Mouse (Mus musculus) midbrain, embryonic 11.5 days (tissue): ENCODE measurements at regions not wholly inside any gene's neighbourhood (a gene's known extent, or its start where the extent isn't known, plus 50 kb on each side); places are given as distances from the start of the nearest gene placed in this dataset.

Experiments used
- ATAC-seq: fragments of 200-750 bp; cut with Nextera tagmentation; 2 replicates; pipeline ENCODE4 v1.8.0; 2017; ENCODE audit warnings: moderate TSS enrichment, moderate library complexity; ENCODE audit not compliant: low FRiP score
- DNase-seq: peaks from one replicate; pipeline ENCODE4 v3.0.0; 2015; ENCODE audit warnings: low spot score; ENCODE audit errors: missing footprints
- H3K27ac ChIP-seq: fragments of 300-500 bp; sonication (generic); 2 replicates; pipeline ENCODE4 v1.5.1; 2014; ENCODE audit warnings: low read depth, low read length
- H3K27me3 ChIP-seq: fragments of 300-500 bp; sonication (generic); 2 replicates; pipeline ENCODE4 v1.6.1; 2014; ENCODE audit warnings: mild to moderate bottlenecking, low read length, moderate library complexity, mixed read lengths; ENCODE audit not compliant: control insufficient read depth, insufficient read depth
- H3K36me3 ChIP-seq: fragments of 300-500 bp; sonication (generic); 2 replicates; pipeline ENCODE4 v1.6.1; 2014; ENCODE audit warnings: mild to moderate bottlenecking, low read length, moderate library complexity, mixed read lengths; ENCODE audit not compliant: control insufficient read depth, insufficient read depth
- H3K4me1 ChIP-seq: fragments of 300-500 bp; sonication (generic); 2 replicates; pipeline ENCODE4 v1.6.1; 2014; ENCODE audit warnings: low read length; ENCODE audit not compliant: control insufficient read depth, insufficient read depth
- H3K4me2 ChIP-seq: fragments of 300-500 bp; sonication (generic); 2 replicates; pipeline ENCODE4 v1.6.1; 2014; ENCODE audit warnings: mild to moderate bottlenecking, moderate library complexity
- H3K4me3 ChIP-seq: fragments of 300-500 bp; sonication (generic); 2 replicates; pipeline ENCODE4 v1.5.1; 2014; ENCODE audit warnings: low read depth, low read length
- H3K9ac ChIP-seq: fragments of 300-500 bp; sonication (generic); 2 replicates; pipeline ENCODE4 v1.6.1; 2014; ENCODE audit warnings: low read length
- H3K9me3 ChIP-seq: fragments of 300-500 bp; sonication (generic); 2 replicates; pipeline ENCODE4 v1.6.1; 2016; ENCODE audit warnings: low read length; ENCODE audit not compliant: control insufficient read depth
- WGBS: fragments of 180-500 bp; shearing (Covaris S2); extraction: QIAGEN DNeasy Blood & Tissue Kit; methylation state at CpG from one replicate; pipeline ENCODE4 v1.1.7; 2014; 5-methylcytosine and 5-hydroxymethylcytosine counted together

DNA sequence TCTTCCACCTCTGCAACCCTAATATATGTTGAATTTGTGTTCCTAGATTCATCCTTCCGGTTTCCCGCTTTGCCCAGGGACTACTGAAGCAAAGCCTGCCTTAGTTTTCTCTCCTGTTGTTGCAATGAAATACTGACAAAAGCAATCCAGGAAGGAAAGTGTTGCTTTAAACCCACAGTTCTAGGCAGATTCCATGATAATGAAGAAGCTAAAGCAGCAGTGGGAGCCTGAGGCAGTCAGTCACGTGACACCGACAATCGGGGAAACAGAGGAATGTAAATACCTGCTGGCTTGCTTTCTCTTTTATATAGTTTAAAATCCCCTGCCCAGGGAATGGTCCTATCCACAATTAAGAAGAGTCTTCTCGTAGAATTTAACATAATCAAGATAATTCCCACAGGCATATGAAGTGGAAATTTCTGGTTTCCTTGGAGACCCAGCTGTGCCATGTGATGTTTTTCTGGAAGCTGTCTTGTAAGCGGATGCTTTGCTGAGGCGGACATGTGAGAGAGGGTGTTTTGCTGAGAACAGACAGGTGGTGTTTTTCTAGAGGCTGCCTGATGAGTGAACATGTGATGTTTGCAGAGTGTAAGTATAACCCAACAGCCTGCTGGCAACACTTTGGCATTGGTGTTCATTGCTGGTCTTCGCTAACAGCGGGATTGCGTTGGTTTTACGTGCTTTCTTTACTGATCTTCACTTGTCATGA, 398.0 kb downstream of the Prim2 start:
- Histone ChIP-seq H3K27ac (no peak overlapping the region), H3K4me2 (no peak overlapping the region)
- 0 out of 2 replicates have a peak, but pooled peaks have one; percentile 40 for ATAC-seq

GRCm38 (mm10) chr1:33269162-33269561, 400.4 kb downstream of the Prim2 start:
- Histone ChIP-seq H3K27me3 (no peaks in the 10 kb centered on the region), H3K9ac (no peak overlapping the region), H3K27ac (no peak overlapping the region), H3K36me3 (no peaks in the 10 kb centered on the region), H3K9me3 (no peaks in the 10 kb centered on the region), H3K4me2 (no peak overlapping the region), H3K4me3 (no peak overlapping the region), H3K4me1 (no peaks in the 10 kb centered on the region)
- DNase-seq (no peak), ATAC-seq (no peak)
- WGBS, result 76% methylated on average over 4 of the region's 4 CpGs

More for the DNA sequence above, 398.0 kb downstream of the Prim2 start:
- Histone ChIP-seq H3K4me1 (no peaks in the 10 kb centered on the region), H3K27me3 (no peaks in the 10 kb centered on the region), H3K4me3 (no peak overlapping the region), H3K9me3 (no peaks in the 10 kb centered on the region), H3K36me3 (no peaks in the 10 kb centered on the region), H3K9ac (no peak overlapping the region)
- DNase-seq, result no peak
- 64% methylated on average over 12 of the region's 12 CpGs for WGBS

- no peak overlapping the region for H3K9ac ChIP-seq
- no peaks in the 10 kb centered on the region for H3K27me3 ChIP-seq
- no peak for DNase-seq
- no peaks in the 10 kb centered on the region for H3K9me3 ChIP-seq
- H3K27ac ChIP-seq, result no peak overlapping the region
- 89% methylated on average over 5 of the region's 5 CpGs for WGBS
- H3K4me2 ChIP-seq, result no peak overlapping the region
- H3K4me3 ChIP-seq, result no peak overlapping the region
- H3K4me1 ChIP-seq, result no peaks in the 10 kb centered on the region
- no peak for ATAC-seq
- H3K36me3 ChIP-seq, result no peaks in the 10 kb centered on the region
Observed at GRCm38 (mm10) chr1:33265731-33266415, 403.7 kb downstream of the Prim2 start.

DNA sequence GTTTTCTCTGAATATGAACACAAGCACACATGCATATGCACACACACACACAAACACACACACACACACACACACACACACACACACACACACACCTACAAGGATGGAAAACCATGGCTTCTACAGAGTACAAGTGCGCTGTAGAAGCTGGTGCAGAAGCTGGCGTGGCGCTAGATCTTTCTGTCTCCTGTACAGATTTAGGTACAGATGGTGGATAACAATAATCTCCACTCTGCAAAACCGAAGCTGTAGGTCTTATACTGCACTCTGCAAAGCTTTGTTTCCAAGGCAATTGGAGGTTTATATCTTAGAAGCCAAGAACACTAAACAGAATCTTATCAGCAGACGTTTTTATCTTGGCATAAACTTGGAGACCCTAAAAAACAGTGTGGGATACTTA, 420.1 kb downstream of the Prim2 start:
- Histone ChIP-seq H3K27ac (no peak overlapping the region), H3K9me3 (no peaks in the 10 kb centered on the region), H3K27me3 (no peaks in the 10 kb centered on the region), H3K4me1 (no peaks in the 10 kb centered on the region), H3K36me3 (no peaks in the 10 kb centered on the region), H3K4me2 (no peak overlapping the region), H3K4me3 (no peak overlapping the region), H3K9ac (no peak overlapping the region)
- no peak for DNase-seq
- ATAC-seq, result no peak
- 88% methylated on average over 5 of the region's 5 CpGs for WGBS

DNA sequence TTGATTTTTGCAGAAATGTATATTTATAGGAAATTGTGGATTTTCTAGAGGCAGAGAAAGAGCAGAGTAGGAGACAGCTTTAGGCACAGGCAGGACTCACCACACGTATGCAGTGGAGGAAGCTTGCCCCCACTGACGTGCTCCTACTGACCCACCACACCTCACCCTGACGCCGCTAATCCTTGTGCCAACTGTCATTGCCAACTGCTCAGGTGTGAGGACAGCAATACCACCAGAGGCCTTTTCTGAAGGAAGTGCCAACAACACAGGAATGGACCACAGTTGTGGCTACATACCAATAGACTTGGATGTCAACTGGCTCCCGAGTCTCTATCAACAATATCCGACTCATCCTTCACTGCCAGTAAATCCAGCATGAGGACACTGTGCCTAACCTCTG, 422.5 kb downstream of the Prim2 start:
- no peak for DNase-seq
- Histone ChIP-seq H3K9me3 (no peaks in the 10 kb centered on the region), H3K4me1 (no peaks in the 10 kb centered on the region), H3K4me2 (no peak overlapping the region), H3K4me3 (no peak overlapping the region), H3K9ac (no peak overlapping the region), H3K36me3 (no peaks in the 10 kb centered on the region), H3K27ac (no peak overlapping the region), H3K27me3 (no peaks in the 10 kb centered on the region)
- WGBS, result 94% methylated on average over 6 of the region's 6 CpGs
- ATAC-seq, result no peak

GRCm38 (mm10) chr1:33245186-33245585, 424.4 kb downstream of the Prim2 start:
- H3K9ac ChIP-seq, result no peak overlapping the region
- no peak for ATAC-seq
- H3K36me3 ChIP-seq, result no peaks in the 10 kb centered on the region
- no peaks in the 10 kb centered on the region for H3K4me1 ChIP-seq
- no peaks in the 10 kb centered on the region for H3K27me3 ChIP-seq
- no peak overlapping the region for H3K27ac ChIP-seq
- no peak overlapping the region for H3K4me2 ChIP-seq
- no peak for DNase-seq
- no peaks in the 10 kb centered on the region for H3K9me3 ChIP-seq
- WGBS, result 81% methylated on average over 4 of the region's 4 CpGs
- H3K4me3 ChIP-seq, result no peak overlapping the region

DNA sequence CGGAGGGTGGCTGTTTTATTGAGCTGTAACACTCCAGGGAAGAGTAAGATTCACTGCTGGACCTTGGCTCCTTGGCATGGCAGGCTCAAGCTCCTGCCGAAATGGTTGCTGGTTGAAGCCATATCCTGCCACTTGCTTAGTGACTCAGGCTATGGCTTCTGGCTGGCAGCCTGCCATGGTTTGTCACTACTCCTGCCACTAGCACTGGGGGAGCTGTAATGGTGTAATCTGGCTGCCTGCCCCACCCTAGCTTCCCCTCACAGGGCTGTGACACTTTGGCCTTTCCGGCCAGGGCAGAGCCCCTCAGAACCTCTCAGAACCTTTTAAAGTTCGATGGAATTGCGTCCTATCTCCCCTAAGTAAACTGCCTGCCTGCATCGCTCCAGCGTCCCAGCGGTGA, 424.9 kb downstream of the Prim2 start:
- no peak overlapping the region for H3K27ac ChIP-seq
- no peaks in the 10 kb centered on the region for H3K9me3 ChIP-seq
- ATAC-seq (no peak), DNase-seq (peak; percentile 57)
- WGBS, result 89% methylated on average over 8 of the region's 8 CpGs
- H3K9ac ChIP-seq, result no peak overlapping the region
- H3K36me3 ChIP-seq, result no peaks in the 10 kb centered on the region
- H3K4me2 ChIP-seq, result no peak overlapping the region
- H3K4me3 ChIP-seq, result no peak overlapping the region
- H3K4me1 ChIP-seq, result no peaks in the 10 kb centered on the region
- no peaks in the 10 kb centered on the region for H3K27me3 ChIP-seq

- H3K4me2 ChIP-seq, result no peak overlapping the region
- no peaks in the 10 kb centered on the region for H3K9me3 ChIP-seq
- H3K27ac ChIP-seq, result no peak overlapping the region
- no peaks in the 10 kb centered on the region for H3K27me3 ChIP-seq
- no peaks in the 10 kb centered on the region for H3K4me1 ChIP-seq
- no peak overlapping the region for H3K4me3 ChIP-seq
- DNase-seq (peak; percentile 77), ATAC-seq (no peak)
- H3K36me3 ChIP-seq, result no peaks in the 10 kb centered on the region
- no peak overlapping the region for H3K9ac ChIP-seq
- WGBS, result 75% methylated on average over 6 of the region's 6 CpGs
Observed at GRCm38 (mm10) chr1:33222997-33223396, 446.6 kb downstream of the Prim2 start.

DNA sequence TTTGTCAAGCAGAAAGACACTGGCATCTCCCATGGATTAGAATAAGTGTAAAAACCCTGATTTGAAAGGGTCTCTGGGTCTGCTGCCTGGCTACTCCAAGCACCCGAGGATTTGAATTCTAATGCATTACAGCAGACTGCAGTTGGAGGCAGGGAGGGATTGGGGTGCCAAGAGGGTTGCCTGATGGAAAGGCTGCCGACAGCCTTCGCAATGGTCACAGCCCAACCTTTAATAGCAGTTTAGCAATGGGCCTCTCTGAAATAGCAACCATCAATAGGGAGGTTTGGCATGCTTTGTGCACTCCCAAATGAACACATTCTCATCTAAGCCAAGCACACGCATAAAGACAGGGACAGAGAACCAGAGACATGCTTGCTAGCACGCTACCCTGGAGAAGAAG, 454.8 kb downstream of the Prim2 start:
- DNase-seq (peak; percentile 85), ATAC-seq (peak; percentile 67)
- Histone ChIP-seq H3K4me3 (no peak overlapping the region), H3K36me3 (no peaks in the 10 kb centered on the region), H3K27ac (peak overlapping the region; percentile 35; the same call in 1 of the 2 replicates), H3K4me1 (peaks cover 6% of the 10 kb centered on the region; the same call in 1 of the 2 replicates), H3K9ac (no peak overlapping the region), H3K4me2 (no peak overlapping the region), H3K27me3 (no peaks in the 10 kb centered on the region), H3K9me3 (no peaks in the 10 kb centered on the region)
- WGBS, result 58% methylated on average over 5 of the region's 5 CpGs
